Mouse (Mus musculus): Measurements from ENCODE around the gene Sptssb. TPM values are rescaled to one million over a fixed set of nuclear protein-coding genes. Genes with fewer than 3 reads are reported as not detected.

Gene Sptssb
- polyA plus RNA-seq, 1 experiment, result 8.1 TPM

DNA sequence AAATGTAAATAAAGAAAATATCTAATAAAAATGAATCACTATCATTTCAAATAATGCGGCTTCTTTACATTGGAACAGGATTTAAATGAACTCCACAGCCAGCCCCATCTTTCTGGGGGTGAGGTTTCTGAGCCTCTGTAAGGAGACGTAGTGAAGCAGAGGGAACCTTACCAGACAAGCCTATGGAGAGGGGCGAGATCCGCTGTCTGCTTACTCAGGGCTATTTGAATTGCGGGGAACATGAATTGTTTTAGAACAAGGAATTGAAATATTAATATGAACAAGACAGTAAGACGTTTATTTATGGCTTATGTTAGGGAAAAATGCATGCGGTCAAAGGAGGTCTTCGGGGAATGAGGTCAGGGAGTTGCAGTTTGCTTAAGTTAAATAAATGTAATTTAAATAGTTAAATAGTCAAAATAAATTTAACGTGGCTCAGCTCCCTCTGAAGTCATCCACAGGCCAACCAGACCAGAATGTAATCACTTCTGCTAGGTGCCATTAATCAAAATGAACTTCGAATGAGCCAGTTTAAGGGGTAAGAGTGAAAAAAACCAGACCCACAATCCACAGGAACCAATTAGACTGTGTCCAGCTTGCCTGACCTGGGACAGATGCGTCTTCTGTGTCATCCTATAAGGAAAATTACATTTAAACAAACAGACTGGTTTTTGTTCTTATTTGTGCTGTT lies 46.6 kb downstream of the Sptssb start:
- H3K4me1 ChIP-seq (ENCODE audit: control insufficient read depth, insufficient read depth, low read length), result no peaks in the 10 kb centered on the region
- H3K4me3 ChIP-seq (ENCODE audit: insufficient read depth, low read length), result no peak overlapping the region
- no peak overlapping the region for H3K27ac ChIP-seq (ENCODE audit: insufficient read depth, low read length)
- no peak for TF ChIP-seq POLR2A (IDR thresholded peaks at IDR 0.05; ENCODE audit: extremely low read depth, insufficient read depth, low read length)
- TF ChIP-seq CTCF (IDR thresholded peaks at IDR 0.05; ENCODE audit: extremely low read depth, insufficient read depth, low read length), result no peak

DNA sequence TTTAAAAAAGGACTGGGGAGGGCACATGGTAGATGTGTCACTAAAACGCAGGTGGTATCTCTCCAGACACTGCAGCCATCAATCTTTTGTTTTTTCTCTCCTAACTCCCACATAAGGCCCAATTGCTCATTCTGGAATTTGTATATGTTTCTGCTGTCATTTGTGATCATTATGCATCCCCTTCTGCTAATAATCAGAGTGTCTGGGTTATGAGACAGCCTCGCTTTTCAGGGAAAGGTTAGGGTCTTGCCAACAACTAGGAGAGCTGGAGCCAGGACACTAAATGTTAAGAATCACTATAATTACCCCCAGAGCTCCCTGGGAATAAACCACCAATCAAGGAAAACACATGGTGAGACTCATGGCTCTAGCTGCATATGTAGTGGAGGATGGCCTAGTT lies 47.3 kb downstream of the Sptssb start:
- TF ChIP-seq POLR2A (IDR thresholded peaks at IDR 0.05; ENCODE audit: extremely low read depth, insufficient read depth, low read length) (no peak), CTCF (IDR thresholded peaks at IDR 0.05; ENCODE audit: extremely low read depth, insufficient read depth, low read length) (no peak)
- Histone ChIP-seq H3K4me1 (ENCODE audit: control insufficient read depth, insufficient read depth, low read length) (no peaks in the 10 kb centered on the region), H3K4me3 (ENCODE audit: insufficient read depth, low read length) (no peak overlapping the region), H3K27ac (ENCODE audit: insufficient read depth, low read length) (no peak overlapping the region)

DNA sequence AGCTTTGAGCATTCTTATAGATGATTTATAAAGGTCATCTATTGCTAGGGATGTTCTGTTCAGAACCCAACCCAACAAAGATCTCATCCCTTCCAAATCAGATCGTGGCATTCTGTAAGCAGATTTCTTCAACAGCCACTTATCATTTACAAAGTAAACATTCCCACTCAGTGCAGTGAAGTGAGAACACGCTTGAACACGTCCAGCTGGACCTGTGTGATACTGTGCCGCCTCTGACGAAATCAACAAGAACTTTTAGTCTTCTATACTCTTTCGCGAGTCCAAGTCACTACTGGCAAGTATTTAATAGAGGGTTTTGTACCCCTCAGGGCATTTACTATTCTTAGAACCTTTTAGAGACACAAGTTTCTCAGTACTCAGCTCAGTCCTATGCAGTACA lies 51.3 kb downstream of the Sptssb start:
- Histone ChIP-seq H3K27ac (ENCODE audit: insufficient read depth, low read length) (no peak overlapping the region), H3K4me1 (ENCODE audit: control insufficient read depth, insufficient read depth, low read length) (no peaks in the 10 kb centered on the region), H3K4me3 (ENCODE audit: insufficient read depth, low read length) (no peak overlapping the region)
- TF ChIP-seq POLR2A (IDR thresholded peaks at IDR 0.05; ENCODE audit: extremely low read depth, insufficient read depth, low read length) (no peak), CTCF (IDR thresholded peaks at IDR 0.05; ENCODE audit: extremely low read depth, insufficient read depth, low read length) (no peak)

DNA sequence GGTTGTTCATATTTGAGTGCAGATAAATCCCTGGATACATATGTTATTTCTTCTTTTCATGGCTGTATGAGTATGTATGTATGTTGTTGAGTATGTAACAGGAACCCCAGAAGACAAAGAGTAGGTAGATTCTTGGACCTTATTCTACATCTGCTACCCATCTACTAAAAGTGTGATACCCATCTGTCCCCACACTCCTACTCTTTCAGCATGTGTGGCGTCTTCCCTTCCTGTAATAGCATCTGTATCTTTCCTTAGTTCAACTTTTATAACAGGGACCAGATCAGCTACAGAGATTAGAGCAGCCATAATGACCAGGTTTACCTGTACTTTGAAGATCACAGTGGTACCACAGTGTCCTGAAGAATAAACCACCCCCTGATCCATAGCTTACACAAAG lies 56.6 kb downstream of the Sptssb start:
- no peak overlapping the region for H3K27ac ChIP-seq (ENCODE audit: insufficient read depth, low read length)
- no peak overlapping the region for H3K4me3 ChIP-seq (ENCODE audit: insufficient read depth, low read length)
- TF ChIP-seq CTCF (IDR thresholded peaks at IDR 0.05; ENCODE audit: extremely low read depth, insufficient read depth, low read length), result no peak
- TF ChIP-seq POLR2A (IDR thresholded peaks at IDR 0.05; ENCODE audit: extremely low read depth, insufficient read depth, low read length), result no peak
- no peaks in the 10 kb centered on the region for H3K4me1 ChIP-seq (ENCODE audit: control insufficient read depth, insufficient read depth, low read length)

DNA sequence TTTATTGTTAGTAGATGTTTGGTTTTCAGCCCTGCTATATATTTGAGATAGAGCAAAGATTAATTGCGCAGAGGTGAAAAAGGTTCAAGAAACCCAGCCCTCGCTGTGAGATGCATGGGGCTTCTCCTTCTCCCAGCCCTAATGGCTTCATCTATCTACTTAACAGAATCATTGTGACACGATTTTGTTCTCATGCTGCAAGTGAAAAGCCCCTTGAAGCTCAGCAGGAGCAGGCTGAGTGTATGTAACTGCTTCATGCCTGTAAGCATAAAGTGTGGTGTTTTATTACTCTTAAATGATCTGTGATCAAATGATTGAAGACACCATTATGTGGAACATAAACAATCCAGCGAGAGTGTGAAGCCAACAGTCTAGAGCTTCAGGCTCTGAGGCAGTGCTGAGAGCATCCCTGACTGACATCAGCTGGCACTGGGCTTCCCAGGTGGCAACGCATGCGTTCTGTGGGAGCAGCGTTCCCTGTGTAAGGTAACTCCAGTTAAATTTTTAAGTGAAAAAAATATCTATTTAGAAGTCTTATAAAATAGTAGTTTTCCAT lies 58.8 kb downstream of the Sptssb start:
- TF ChIP-seq POLR2A (IDR thresholded peaks at IDR 0.05; ENCODE audit: extremely low read depth, insufficient read depth, low read length) (no peak), CTCF (IDR thresholded peaks at IDR 0.05; ENCODE audit: extremely low read depth, insufficient read depth, low read length) (no peak)
- no peaks in the 10 kb centered on the region for H3K4me1 ChIP-seq (ENCODE audit: control insufficient read depth, insufficient read depth, low read length)
- no peak overlapping the region for H3K4me3 ChIP-seq (ENCODE audit: insufficient read depth, low read length)
- no peak overlapping the region for H3K27ac ChIP-seq (ENCODE audit: insufficient read depth, low read length)

DNA sequence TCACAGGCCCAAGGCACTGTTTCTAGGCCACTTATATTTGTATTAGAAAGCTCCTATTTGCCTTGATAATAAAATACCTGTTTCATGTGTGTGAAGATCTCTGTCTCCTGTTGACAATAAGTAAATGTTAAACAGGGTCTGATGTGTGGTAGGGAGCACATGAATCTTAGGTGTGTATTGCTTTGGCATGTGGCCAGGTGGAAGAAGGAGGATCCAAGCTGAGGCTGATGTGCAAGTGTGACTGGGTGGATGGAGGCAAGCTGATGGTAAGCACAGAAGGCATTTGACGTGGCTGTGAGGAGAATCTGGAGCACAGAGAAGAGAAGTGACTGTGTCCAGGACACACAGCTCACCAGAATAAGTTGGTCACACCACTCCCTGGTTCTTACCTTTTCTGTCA lies 60.6 kb downstream of the Sptssb start:
- TF ChIP-seq CTCF (IDR thresholded peaks at IDR 0.05; ENCODE audit: extremely low read depth, insufficient read depth, low read length) (no peak), POLR2A (IDR thresholded peaks at IDR 0.05; ENCODE audit: extremely low read depth, insufficient read depth, low read length) (no peak)
- Histone ChIP-seq H3K4me1 (ENCODE audit: control insufficient read depth, insufficient read depth, low read length) (no peaks in the 10 kb centered on the region), H3K4me3 (ENCODE audit: insufficient read depth, low read length) (no peak overlapping the region), H3K27ac (ENCODE audit: insufficient read depth, low read length) (no peak overlapping the region)

DNA sequence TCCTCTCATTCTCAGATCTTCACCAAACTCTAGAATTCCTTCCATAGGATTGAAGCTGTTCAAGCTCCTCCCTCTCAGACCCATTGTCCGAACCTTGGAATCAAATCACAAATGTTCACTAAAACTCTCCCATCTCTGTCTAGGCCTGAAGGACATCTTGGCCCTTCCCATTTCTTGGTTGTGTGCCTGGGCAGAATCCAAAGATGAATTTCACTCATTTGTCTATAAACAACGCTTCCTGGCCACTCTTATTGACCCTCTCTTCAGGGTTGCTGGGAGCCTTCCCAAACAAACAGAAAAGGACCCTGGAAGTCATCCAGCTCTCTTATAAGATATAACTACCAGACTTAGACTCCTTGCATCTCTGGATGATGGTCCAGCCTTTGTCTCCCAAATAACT lies 61.8 kb downstream of the Sptssb start:
- Histone ChIP-seq H3K4me1 (ENCODE audit: control insufficient read depth, insufficient read depth, low read length) (no peaks in the 10 kb centered on the region), H3K4me3 (ENCODE audit: insufficient read depth, low read length) (no peak overlapping the region), H3K27ac (ENCODE audit: insufficient read depth, low read length) (no peak overlapping the region)
- TF ChIP-seq POLR2A (IDR thresholded peaks at IDR 0.05; ENCODE audit: extremely low read depth, insufficient read depth, low read length), result no peak
- no peak for TF ChIP-seq CTCF (IDR thresholded peaks at IDR 0.05; ENCODE audit: extremely low read depth, insufficient read depth, low read length)

DNA sequence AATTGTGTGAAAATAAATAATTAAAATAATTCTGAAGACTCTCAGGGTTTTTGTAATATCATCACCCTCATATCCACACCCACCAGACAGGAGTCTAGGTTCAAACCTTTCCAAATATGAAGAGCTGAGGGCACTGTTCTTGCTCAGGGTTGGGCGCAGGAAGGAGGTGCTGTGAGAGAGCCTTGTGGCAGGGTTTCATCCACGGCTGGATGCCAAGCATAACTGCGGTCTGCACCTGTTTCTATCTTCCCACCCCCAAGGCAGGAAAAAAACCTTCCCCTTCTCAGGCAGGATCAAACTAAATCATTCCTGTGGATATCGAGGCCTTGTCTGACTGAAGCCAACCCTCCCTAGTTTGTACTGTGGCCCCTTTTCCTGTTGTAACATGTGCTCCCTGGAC lies 62.2 kb downstream of the Sptssb start:
- no peak overlapping the region for H3K4me3 ChIP-seq (ENCODE audit: insufficient read depth, low read length)
- no peaks in the 10 kb centered on the region for H3K4me1 ChIP-seq (ENCODE audit: control insufficient read depth, insufficient read depth, low read length)
- no peak for TF ChIP-seq POLR2A (IDR thresholded peaks at IDR 0.05; ENCODE audit: extremely low read depth, insufficient read depth, low read length)
- no peak for TF ChIP-seq CTCF (IDR thresholded peaks at IDR 0.05; ENCODE audit: extremely low read depth, insufficient read depth, low read length)
- H3K27ac ChIP-seq (ENCODE audit: insufficient read depth, low read length), result no peak overlapping the region

DNA sequence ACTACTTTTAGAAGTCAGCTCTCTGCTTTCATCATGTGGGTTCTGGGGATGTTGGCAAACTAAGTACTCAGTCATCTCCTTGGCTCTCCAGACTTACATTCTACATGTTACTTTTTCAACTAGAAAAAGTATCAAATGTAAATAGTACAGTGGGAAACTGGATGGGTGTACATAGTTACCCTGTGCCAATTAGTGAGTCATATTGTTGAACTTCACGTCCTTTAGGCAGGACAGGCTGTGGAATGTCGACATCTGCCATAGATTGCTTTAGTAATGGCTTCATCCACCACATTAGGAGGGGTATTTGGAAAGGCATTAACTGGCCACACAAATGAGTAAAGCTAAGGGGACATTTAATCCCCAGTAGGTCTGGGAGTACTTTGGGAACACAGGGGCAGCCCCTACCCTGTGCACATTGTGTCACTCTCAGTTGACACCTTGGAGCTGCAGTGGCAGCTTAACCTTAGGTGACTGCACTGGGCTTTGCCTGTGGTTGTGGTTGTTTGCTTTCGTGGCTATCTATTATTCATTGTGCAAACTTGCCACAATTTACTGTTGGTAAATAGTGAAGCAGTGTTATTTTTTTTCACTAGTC lies 66.8 kb downstream of the Sptssb start:
- Histone ChIP-seq H3K4me1 (ENCODE audit: control insufficient read depth, insufficient read depth, low read length) (no peaks in the 10 kb centered on the region), H3K27ac (ENCODE audit: insufficient read depth, low read length) (no peak overlapping the region), H3K4me3 (ENCODE audit: insufficient read depth, low read length) (no peak overlapping the region)
- no peak for TF ChIP-seq CTCF (IDR thresholded peaks at IDR 0.05; ENCODE audit: extremely low read depth, insufficient read depth, low read length)
- TF ChIP-seq POLR2A (IDR thresholded peaks at IDR 0.05; ENCODE audit: extremely low read depth, insufficient read depth, low read length), result no peak

DNA sequence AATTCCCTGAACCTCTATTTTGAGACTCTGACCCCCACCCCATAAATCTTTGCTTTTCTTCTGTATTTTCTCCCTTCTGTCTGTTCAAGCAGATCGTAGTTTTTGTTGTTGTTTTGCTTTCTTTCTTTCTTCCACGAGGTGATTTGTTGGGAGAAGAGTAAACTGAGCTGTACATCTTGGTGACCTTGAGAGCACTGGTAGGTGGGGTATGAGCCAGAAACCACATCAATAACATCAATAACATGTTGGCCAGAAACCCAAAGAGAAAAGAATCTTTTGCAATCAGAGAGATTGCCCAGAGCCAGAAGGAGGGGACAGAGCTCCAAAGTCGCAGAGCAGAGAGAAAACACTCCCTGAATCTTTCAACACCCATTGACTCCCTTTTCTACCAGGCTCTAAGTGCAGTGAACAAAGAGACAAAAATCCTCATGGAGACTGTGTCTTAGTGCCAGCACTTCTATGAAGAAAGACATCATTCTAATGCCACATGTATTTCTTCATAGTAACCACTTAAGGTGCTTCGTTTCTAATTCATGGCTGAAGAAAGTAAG lies 80.4 kb downstream of the Sptssb start:
- Histone ChIP-seq H3K4me3 (ENCODE audit: insufficient read depth, low read length) (no peak overlapping the region), H3K27ac (ENCODE audit: insufficient read depth, low read length) (no peak overlapping the region), H3K4me1 (ENCODE audit: control insufficient read depth, insufficient read depth, low read length) (no peaks in the 10 kb centered on the region)
- TF ChIP-seq POLR2A (IDR thresholded peaks at IDR 0.05; ENCODE audit: extremely low read depth, insufficient read depth, low read length) (no peak), CTCF (IDR thresholded peaks at IDR 0.05; ENCODE audit: extremely low read depth, insufficient read depth, low read length) (no peak)
